Mouse (Mus musculus) layer of hippocampus, postnatal 36 days (tissue): ENCODE results near the gene Mrtfb. TPM values are rescaled to one million over a fixed set of nuclear protein-coding genes. Genes with fewer than 3 reads are reported as not detected.
A peak's percentile ranks its signal among the peaks of the same experiment; 100 is the strongest.

Source experiments
- DNase-seq, 2 experiments: peaks; one replicate each; pipeline ENCODE4 v3.0.0; 2022
- total RNA-seq, 2 experiments: library from RNA; stranded (reverse); gene quantifications; 2 replicates each; pipeline ENCODE4 v1.2.3; 2021

Gene Mrtfb
- total RNA-seq, 2 experiments from 2014 or later, result 156 to 177 TPM

GRCm38 (mm10) chr16:13401591-13401990 is 145.3 kb downstream of the Mrtfb start:
- no peak for DNase-seq

DNA sequence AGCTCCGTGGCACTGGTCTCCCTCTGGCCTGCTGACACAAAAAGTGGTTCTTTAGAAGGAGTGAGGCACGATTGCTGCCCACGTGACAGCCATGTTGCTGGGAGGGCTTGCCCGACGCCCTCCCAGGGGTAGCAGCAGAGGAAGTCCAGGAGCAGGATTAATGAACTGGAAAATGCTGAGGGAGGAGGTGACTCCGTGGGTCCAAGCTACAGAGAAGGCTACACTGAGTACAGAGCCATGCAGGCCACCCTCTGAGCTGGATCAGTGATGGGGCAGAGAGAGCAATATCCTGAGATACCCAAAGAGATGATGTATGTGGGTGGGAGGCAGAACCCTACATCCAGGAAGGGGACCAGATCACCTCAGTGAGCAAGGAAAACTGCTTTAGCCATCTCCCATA is 148.4 kb downstream of the Mrtfb start:
- DNase-seq, result no peak

DNA sequence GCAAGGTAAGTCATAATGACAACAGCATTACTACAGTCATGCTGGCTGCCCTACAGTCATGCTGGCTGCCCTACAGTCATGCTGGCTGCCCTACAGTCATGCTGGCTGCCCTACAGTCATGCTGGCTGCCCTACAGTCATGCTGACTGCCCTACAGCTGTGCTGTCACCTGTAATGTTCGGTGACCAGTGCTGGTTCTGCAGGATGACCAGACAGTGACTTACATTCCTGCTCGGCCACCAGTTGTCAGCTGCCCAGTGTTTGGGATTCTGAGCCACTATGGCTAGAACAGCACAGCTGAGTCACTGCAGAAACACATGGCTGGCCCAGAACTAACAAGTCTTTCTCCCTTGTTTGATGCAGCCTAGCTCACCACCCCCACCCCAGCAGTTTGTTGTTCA is 149.1 kb downstream of the Mrtfb start:
- DNase-seq, result no peak

- no peak for DNase-seq
Observed at GRCm38 (mm10) chr16:13409530-13410163, 153.4 kb downstream of the Mrtfb start.

DNA sequence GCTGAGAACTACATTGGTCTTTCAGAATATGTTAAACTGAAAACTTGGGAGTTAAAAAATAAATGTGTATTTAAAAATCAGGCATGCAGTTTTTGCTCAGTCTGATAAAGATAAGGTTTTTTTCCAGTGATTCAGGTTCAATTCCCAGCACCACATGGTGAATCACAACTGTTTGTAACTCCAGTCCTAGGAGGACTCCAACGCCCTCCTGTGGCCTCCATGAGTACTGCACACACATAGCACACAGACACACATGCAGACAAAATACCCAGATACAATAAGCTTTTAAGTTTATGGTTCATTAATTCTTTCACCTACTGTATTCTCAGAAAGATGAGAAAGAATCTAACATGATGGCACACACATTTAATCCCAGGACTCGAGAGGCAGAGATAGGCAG is 154.5 kb downstream of the Mrtfb start:
- no peak for DNase-seq

DNA sequence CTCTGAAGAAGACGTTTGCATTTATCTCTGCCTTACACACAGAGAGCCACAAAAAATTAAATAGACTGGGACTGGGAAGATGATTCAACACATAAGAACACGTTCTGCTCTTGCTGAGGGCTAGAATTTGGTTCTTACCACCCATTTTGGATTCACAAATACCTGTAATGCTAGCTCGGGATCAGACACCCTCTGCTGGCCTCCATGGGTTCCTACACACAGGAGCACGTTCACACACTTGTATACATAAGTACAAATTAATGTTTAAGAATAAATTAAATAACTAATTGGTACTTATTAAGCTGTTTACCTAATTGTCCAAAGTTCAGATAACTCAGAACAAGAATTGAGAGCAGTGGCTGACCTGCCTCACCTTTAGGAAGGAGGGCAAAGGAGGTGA is 155.2 kb downstream of the Mrtfb start:
- no peak for DNase-seq

- no peak for DNase-seq
Observed at GRCm38 (mm10) chr16:13414566-13414965, 158.3 kb downstream of the Mrtfb start.

DNA sequence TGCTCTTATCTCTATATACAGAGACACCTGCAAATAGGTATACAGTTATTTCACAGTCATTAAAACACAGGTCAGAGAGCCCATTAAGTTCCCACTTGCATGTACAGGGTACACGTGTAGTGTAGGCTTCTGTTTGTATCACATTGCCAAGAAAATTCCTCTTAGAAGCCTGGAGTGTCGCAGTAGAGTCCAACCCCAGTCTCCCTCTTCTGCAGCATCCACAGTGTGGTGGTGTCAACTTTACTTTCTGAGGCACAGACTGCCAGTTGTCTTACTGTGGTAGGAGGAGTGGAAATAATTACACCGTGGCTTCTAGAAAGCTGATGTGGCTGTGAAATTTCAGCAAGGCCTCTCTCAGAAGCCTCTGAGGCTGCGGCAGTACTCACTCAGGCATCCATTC is 158.7 kb downstream of the Mrtfb start:
- DNase-seq, result no peak

- no peak for DNase-seq
Observed at GRCm38 (mm10) chr16:13415465-13415864, 159.2 kb downstream of the Mrtfb start.

DNA sequence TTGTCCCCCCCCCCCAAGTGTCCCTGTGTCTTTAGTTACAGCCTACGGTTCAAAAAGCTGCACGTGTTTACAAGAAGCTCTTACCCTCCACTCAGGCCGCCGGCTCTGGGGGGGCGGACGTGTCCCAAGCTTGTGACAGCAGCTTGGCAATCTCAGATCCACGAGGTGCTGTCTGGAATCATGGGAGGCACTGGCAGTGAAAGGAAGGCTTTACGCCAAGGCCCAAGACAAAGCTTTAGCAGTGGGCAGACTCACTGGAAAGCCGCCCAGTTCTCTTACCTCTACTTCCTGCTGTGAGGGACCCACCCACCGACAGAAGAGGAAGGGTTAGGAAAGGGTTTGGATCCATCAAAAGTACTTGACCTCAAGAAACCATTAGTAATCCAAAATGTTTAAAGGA is 160.2 kb downstream of the Mrtfb start:
- DNase-seq, result no peak

GRCm38 (mm10) chr16:13417904-13418303 is 161.6 kb downstream of the Mrtfb start:
- no peak for DNase-seq

- DNase-seq, result no peak
Observed at GRCm38 (mm10) chr16:13419752-13420151, 163.5 kb downstream of the Mrtfb start.

DNA sequence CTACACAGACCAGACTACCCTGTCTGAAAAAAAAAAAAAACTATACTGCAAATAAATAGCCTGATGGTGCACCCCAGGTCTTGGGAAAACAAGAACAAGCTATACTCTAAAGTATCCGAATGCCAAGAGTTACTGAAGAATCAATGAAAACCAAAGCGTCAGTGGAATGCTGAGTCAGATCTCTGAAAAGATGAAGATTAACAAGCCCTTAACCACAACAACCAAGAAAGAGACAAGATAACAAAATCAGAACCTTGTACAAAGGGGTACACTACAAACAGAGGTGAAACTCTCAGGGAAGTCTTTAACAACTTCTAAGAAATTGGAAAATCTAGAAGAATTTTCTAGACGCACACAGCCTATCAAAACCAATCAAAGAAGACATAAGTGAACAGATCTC is 166.2 kb downstream of the Mrtfb start:
- DNase-seq, result no peak

DNA sequence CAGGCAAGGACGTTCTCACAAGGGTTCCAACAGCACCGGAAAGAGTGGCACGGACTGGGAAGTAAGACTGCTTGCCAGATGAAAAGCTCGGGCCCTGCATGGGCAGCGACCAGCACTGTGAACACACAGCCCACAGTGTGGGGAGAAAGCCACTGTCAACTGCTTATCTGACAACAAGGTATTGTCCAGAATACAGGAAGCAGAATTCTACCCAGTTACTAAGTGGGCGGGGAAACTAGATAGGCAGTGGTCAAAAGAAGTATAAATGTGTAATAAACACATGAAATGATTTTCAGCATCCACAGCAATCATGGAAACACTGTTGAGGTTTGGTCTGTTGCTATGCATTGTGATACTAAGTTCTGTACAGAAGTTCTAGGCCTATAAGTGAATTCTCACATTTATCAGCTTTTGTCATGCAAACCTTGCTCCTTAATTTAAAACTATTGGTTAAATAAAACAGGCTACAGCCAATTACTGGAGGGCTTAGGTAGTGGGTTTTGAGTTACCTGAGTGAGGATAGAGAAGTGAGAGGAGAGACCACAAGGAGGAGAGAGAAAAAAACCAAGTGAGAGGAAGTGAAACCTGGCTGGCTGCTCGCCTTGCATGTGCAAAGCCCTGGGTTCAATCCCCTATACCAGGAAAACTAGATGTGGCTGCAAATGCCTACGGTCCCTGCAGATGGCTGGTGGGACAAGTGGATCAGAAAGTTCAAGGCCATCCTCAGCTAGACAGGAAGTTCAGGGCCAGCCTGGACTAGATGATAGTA is 167.5 kb downstream of the Mrtfb start:
- no peak for DNase-seq

GRCm38 (mm10) chr16:13425804-13426203 is 169.5 kb downstream of the Mrtfb start:
- DNase-seq, result peak in 1 of 2 experiments; percentile 50

DNA sequence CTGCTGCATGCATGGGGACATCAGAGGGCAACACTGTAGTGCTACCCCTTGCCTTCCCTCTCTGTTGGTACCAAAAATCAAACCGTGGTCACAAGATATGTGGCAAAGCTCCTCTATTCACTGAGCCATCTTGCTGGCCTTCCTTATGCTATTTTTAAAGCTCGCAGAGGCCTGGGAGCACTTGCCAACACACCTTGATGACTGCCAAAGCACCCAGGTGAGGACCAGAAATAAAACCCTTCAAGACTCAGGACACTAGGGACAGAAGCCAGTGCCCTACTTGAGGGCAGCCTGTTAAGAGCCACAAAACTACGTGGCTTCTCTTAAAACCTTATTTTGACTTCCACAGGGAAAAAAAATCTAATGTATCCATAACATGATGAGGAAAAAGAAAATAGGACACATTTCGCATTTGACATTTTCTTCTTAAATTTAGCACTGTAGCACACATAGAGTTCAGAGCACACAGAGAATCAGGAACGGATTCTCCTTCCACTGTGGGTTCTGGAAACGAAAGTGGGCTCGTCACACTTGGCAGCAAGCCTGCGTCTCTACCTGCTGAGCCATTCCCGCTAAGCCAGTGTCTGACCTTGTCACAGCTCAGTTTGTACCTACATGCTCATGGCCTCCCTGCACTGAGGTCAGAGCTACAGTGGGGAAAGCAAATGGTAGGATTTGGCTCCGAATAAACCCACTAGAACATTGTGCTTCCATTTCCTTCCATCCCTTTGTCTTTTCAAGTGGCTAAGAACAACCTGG is 170.7 kb downstream of the Mrtfb start:
- no peak for DNase-seq

- no peak for DNase-seq
Observed at GRCm38 (mm10) chr16:13428077-13428476, 171.8 kb downstream of the Mrtfb start.

- no peak for DNase-seq
Observed at GRCm38 (mm10) chr16:13428806-13429205, 172.5 kb downstream of the Mrtfb start.

DNA sequence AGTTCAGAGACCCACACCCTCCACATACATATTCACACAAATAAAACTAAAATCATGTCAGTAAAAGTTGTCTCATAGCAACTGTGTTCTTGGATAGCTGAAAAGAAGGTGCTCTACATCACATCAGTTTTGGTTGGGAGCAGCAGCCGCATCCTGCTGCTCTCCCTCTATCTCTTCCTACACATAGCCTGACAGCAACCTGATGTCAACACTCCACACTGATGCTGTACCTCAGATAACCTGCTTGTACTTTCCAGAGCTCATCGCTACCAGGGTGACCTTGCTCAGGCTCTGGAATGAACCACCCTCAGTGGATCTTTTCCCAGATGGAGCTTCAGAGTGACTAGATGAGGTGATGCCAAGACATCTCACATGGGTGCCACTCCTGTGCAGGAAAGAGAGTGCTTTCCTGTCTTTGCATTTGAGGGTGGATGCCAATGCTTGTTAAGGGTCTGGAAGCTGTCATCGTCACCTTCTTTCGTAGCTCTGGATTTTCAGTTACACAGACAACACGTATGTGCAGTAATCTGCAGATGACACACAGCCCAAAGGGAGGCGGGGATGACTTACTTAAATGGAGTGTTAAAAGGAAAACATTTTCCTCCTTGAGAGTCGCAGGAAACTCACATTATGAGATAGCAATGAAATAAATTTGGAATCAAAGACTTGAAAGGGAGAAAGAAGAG is 173.8 kb downstream of the Mrtfb start:
- no peak for DNase-seq

DNA sequence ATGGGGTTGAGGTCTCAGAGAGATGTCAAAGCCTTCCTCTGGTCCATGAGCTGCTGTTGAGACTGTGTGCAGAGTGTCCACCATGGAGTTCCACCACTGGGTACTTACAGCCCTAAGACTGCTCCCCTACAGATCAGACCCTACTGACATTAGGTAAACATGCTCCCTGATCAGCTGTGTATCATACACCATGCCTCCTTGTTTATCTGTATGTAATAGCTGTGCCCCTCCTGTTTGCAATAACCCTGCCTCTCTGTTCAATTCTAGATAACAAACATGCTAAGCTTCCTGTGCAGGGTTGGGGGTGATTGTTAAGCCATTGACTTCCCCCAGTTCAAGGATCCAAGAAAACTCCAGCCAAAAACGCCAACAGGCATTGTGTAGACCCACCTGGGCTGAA is 174.7 kb downstream of the Mrtfb start:
- DNase-seq, result no peak

- no peak for DNase-seq
Observed at GRCm38 (mm10) chr16:13435627-13436026, 179.3 kb downstream of the Mrtfb start.

GRCm38 (mm10) chr16:13437037-13437769 is 180.9 kb downstream of the Mrtfb start:
- peak; percentile 98 to 99 for DNase-seq
